Mouse (Mus musculus) heart, postnatal 36 days (tissue): Measurements from ENCODE around the gene Ptpn7. TPM values are rescaled to one million over a fixed set of nuclear protein-coding genes. Genes with fewer than 3 reads are reported as not detected.
A peak's percentile ranks its signal among the peaks of the same experiment; 100 is the strongest.
"Not testable (repeated sequence)": the region's sequence is repeated elsewhere in the genome, so short reads cannot be mapped to it uniquely, and the experiment has no call there.

Source experiments
- DNase-seq, 2 experiments: peaks; one replicate each; pipeline ENCODE4 v3.0.0; 2021 to 2022
- intact Hi-C: fragments of 180-260 bp; cut with DNase I; formaldehyde crosslinking; loops from one replicate; pipeline ENCODE4 v1.15.1; 2025
- total RNA-seq, 2 experiments: library from RNA; stranded (reverse); gene quantifications; 2 replicates each; pipeline ENCODE4 v1.2.3; 2021

Ptpn7 gene
- total RNA-seq, 2 experiments from 2014 or later = 0.69 to 0.70 TPM

GRCm38 (mm10) chr1:135181275-135181674 lies 48.8 kb downstream of the Ptpn7 start:
- intact Hi-C loops = no loop called here
- DNase-seq = no peak

GRCm38 (mm10) chr1:135181880-135182623 lies 49.6 kb downstream of the Ptpn7 start:
- intact Hi-C loops = no loop called here
- no peak for DNase-seq

GRCm38 (mm10) chr1:135182975-135183374 lies 50.5 kb downstream of the Ptpn7 start:
- intact Hi-C loops = no loop called here
- no peak for DNase-seq

DNA sequence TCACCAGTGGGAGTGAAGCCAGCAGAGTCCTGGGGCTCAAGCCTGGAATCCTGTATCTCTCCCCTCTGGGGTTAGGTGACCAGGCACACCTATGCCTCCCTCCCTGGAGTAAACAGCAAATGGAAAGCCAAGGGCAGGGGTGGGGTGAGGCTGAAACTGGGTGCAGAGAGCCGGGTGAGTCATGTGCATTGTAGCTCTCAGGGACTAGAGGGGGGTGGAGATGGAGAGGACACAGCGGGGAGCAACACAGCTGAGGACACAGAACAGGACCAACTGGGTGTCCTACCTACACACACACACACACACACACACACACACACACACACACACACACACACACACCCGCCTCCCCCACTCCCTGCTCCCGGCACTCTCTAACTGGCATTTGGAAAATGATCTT lies 50.9 kb downstream of the Ptpn7 start:
- DNase-seq = no peak

GRCm38 (mm10) chr1:135183941-135184570 lies 51.6 kb downstream of the Ptpn7 start:
- intact Hi-C loops = no loop called here

More for the DNA sequence above, 50.9 kb downstream of the Ptpn7 start:
- intact Hi-C loops = no loop called here

DNA sequence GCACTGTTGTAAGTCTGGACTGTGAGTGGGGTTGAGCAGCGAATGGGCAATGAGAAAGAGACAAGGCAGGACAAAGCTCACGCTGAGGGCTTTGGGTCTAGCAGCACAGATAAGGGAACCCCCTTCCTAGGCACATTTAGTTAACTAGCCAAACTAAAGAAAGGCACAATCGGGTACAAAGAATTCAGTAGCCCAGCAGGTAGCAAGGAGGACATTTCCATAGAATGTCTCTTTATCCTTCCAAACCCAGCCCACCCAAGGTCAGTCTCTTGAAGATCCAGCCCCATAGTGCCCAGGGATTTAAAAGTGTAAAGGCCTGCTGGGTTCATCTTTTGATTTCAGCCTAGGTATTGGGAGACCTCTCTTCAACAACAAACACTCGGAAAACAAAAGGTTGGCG lies 53.4 kb downstream of the Ptpn7 start:
- intact Hi-C loops = no loop called here
- DNase-seq = no peak

More at GRCm38 (mm10) chr1:135183941-135184570, 51.6 kb downstream of the Ptpn7 start:
- no peak for DNase-seq

GRCm38 (mm10) chr1:135186427-135186826 lies 53.9 kb downstream of the Ptpn7 start:
- no peak for DNase-seq
- intact Hi-C loops = no loop called here

DNA sequence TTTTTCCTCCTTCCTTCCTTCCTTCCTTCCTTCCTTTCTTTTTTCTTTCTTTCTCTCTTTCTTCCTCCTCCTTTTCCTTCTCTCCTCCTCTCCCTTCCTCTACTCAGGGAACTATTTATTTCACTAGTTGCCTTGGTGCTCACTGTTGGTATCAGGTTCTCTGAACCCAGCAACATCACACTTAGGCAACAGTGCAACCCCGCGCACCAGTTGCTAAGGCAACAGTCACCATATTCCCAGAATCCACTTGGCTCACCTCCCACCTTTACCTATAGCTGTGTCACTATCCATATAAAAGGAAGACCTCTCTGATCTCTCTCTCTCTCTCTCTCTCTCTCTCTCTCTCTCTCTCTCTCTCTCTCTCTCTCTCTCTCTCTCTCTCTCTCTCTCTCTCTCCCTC lies 54.5 kb downstream of the Ptpn7 start:
- intact Hi-C loops, DNase-seq: not testable (repeated sequence)

DNA sequence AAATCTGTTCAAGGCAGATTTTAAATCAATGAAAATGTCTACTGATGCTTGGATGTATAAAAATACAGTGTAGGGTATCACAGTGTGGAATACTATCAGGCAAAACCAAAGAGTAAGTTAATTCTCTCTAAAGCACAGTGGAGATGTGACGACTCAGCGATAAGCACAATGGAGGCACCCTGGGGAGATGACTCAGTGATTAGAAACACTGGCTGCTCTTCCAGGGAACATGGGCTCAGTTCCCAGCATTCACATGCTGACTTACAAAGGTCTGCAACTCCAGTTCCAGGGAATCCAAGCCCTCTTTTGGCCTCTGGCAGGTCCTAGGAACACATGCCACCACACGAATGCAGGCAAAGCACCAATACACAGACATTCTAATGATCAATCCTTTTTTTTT lies 55.7 kb downstream of the Ptpn7 start:
- intact Hi-C loops = no loop called here

DNA sequence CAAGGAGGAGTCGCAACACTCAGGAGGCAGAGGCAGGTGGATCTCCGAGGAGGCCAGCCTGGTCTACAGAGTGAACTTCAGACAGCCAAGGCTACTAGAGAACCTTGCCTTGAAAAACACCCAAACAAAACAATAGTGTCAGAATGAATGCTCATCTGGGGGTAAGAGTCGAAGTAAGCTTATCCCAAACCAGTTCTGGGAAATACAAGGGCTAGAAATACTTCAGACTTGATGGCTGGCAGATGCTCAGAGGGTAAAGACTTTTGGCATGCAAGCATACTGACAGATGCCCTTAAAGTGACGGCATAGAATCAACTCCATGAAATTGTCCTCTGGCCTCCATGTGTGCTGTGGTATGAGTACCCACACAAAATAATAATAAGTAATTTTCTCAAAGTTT lies 56.7 kb downstream of the Ptpn7 start:
- DNase-seq = no peak
- intact Hi-C loops = no loop called here

More for the DNA sequence above, 55.7 kb downstream of the Ptpn7 start:
- peak; percentile 41 to 51 for DNase-seq

GRCm38 (mm10) chr1:135194335-135194734 lies 61.8 kb downstream of the Ptpn7 start:
- intact Hi-C loops, DNase-seq: not testable (repeated sequence)

Other genes with a start within 250 kb of the Ptpn7 start
- 100 to 1,000 TPM; 150 to 160 TPM for gene Ppp1r12b, start 176.8 kb upstream of the Ptpn7 start, total RNA-seq
- 1 to 10 TPM; 7.2 to 7.3 TPM for gene Ube2t, start 170.1 kb upstream of the Ptpn7 start, total RNA-seq
- gene Lgr6, start 27.4 kb upstream of the Ptpn7 start, total RNA-seq = 10 to 100 TPM; 15.6 to 19.8 TPM
- 10 to 100 TPM; 21.1 to 26.7 TPM for gene Arl8a, start 14.1 kb downstream of the Ptpn7 start, total RNA-seq
- 1 to 10 TPM in 1 of 2 experiments, under 1 TPM in 1; 0.92 to 1.0 TPM for gene Gpr37l1, start 35.0 kb downstream of the Ptpn7 start, total RNA-seq
- gene Elf3, start 125.9 kb downstream of the Ptpn7 start, total RNA-seq = not detected
- gene Rnpep, start 151.4 kb downstream of the Ptpn7 start, total RNA-seq = 10 to 100 TPM; 20.5 to 26.7 TPM
- gene Timm17a, start 181.1 kb downstream of the Ptpn7 start, total RNA-seq = 100 to 1,000 TPM; 366 to 397 TPM
- gene Lmod1, start 192.1 kb downstream of the Ptpn7 start, total RNA-seq = 1 to 10 TPM; 2.9 to 3.7 TPM
- gene Shisa4, start 242.5 kb downstream of the Ptpn7 start, total RNA-seq = 1 to 10 TPM; 3.0 to 3.2 TPM